Mouse (Mus musculus) cerebellum, adult 2 months (tissue): ENCODE results near the gene Son. TPM values are rescaled to one million over a fixed set of nuclear protein-coding genes. Genes with fewer than 3 reads are reported as not detected.
A peak's percentile ranks its signal among the peaks of the same experiment; 100 is the strongest.

Source experiments
- DNase-seq, 2 experiments: peaks; one replicate each; pipeline ENCODE4 v3.0.0; 2021
- H3K27ac ChIP-seq: fragments of 200-500 bp; 2 replicates; pipeline ENCODE4 v1.5.1; 2012; ENCODE audit warnings: low read length, control low read depth, inconsistent platforms; ENCODE audit not compliant: insufficient read depth
- H3K27me3 ChIP-seq: fragments of 200-500 bp; 2 replicates; pipeline ENCODE4 v1.6.1; 2012; ENCODE audit warnings: inconsistent platforms, mild to moderate bottlenecking, low read length, moderate library complexity; ENCODE audit not compliant: control insufficient read depth, insufficient read depth
- H3K4me1 ChIP-seq: fragments of 200-500 bp; 2 replicates; pipeline ENCODE4 v1.6.1; 2011; ENCODE audit warnings: low read length; ENCODE audit not compliant: control insufficient read depth, insufficient read depth
- H3K4me3 ChIP-seq: fragments of 200-500 bp; replicated peaks from 2 replicates; pipeline ENCODE3; 2011; ENCODE audit warnings: mild to moderate bottlenecking, low read depth, low read length, control low read depth; ENCODE audit not compliant: insufficient read depth
- CTCF ChIP-seq: fragments of 200-500 bp; IDR thresholded peaks from 2 replicates; pipeline ENCODE4 v1.5.1; 2011; ENCODE audit warnings: low read depth, mild to moderate bottlenecking, control low read depth, low read length, moderate library complexity, borderline replicate concordance; ENCODE audit not compliant: insufficient read depth
- POLR2A ChIP-seq: fragments of 200-500 bp; IDR thresholded peaks from 2 replicates; pipeline ENCODE4 v1.6.1; 2011; ENCODE audit warnings: low read length, control low read depth, borderline replicate concordance; ENCODE audit not compliant: insufficient read depth
- WGBS: fragments of 180-500 bp; shearing (Covaris S2); methylation state at CpG from one replicate; pipeline ENCODE4 v1.1.7; 2018; 5-methylcytosine and 5-hydroxymethylcytosine counted together
- polyA plus RNA-seq: library from polyadenylated mRNA; depleted of rRNA; stranded (reverse); fragments of >200 nt; gene quantifications from 2 replicates; pipeline ENCODE4 v1.2.3, GENCODE M21; 2012

Son gene
- polyA plus RNA-seq, 1 experiment, result 358 TPM

DNA sequence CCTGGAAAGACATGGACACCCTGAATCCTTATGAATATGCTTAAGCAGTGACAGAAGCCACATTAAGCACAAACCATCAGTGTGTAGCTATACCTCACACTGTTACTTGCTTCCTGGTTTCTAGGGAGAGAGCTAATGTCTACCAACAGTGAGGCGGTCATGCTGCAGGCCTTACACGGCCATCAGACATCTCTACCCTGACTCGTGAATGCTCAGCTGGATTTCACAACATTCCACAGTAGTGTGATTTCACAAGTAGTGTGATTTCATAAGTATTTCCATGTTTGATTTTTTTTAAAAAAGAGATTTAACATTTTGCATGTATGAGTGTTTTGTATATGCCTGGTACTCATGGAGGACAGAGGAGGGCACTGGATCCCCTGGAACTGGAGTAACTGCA lies 18.6 kb upstream of the Son start:
- 87% methylated on average over 3 of the region's 3 CpGs for whole genome bisulfite sequencing
- no peak for TF ChIP-seq CTCF
- Histone ChIP-seq H3K4me3 (no peak overlapping the region), H3K27me3 (no peaks in the 10 kb centered on the region), H3K4me1 (no peaks in the 10 kb centered on the region), H3K27ac (no peak overlapping the region)
- DNase-seq, result no peak

GRCm38 (mm10) chr16:91629749-91630148 lies 17.6 kb upstream of the Son start:
- DNase-seq, result no peak
- TF ChIP-seq CTCF (no peak), POLR2A (no peak)
- H3K27me3 ChIP-seq, result no peaks in the 10 kb centered on the region
- H3K4me1 ChIP-seq, result no peaks in the 10 kb centered on the region
- H3K4me3 ChIP-seq, result no peak overlapping the region
- no peak overlapping the region for H3K27ac ChIP-seq
- WGBS, result 78% methylated on average over 4 of the region's 4 CpGs

- no peak for DNase-seq
- 75% methylated on average over 1 of the region's 1 CpGs for WGBS
- H3K4me1 ChIP-seq, result no peaks in the 10 kb centered on the region
- no peak overlapping the region for H3K27ac ChIP-seq
- H3K4me3 ChIP-seq, result no peak overlapping the region
- H3K27me3 ChIP-seq, result no peaks in the 10 kb centered on the region
- no peak for TF ChIP-seq POLR2A
- TF ChIP-seq CTCF, result no peak
Observed at GRCm38 (mm10) chr16:91630584-91630983, 16.7 kb upstream of the Son start.

DNA sequence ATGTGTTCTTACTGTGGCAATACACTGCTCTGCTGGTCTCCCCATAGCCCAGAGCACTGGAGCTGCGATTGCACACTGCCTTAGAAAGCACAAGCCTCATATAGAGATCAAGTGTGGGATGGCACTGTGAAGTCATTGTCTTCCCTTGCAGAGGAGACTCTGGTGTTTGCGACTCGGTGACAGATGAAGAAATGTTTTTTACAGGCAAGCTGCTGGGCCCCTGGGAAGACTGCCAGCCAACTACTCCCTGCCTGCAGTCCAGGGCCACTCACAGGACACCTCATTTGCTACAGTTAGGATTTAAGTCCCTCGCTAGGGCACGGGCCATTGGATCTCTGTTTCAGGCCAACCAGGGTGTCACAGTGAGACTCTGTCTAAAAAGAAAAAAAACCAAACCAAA lies 14.9 kb upstream of the Son start:
- H3K27ac ChIP-seq, result no peak overlapping the region

GRCm38 (mm10) chr16:91632940-91633339 lies 14.4 kb upstream of the Son start:
- Histone ChIP-seq H3K27me3 (no peaks in the 10 kb centered on the region), H3K4me3 (no peak overlapping the region), H3K27ac (no peak overlapping the region), H3K4me1 (no peaks in the 10 kb centered on the region)
- TF ChIP-seq POLR2A, result no peak
- no peak for DNase-seq
- WGBS, result 90% methylated on average over 7 of the region's 7 CpGs

More for the DNA sequence above, 14.9 kb upstream of the Son start:
- Histone ChIP-seq H3K4me1 (no peaks in the 10 kb centered on the region), H3K4me3 (no peak overlapping the region), H3K27me3 (no peaks in the 10 kb centered on the region)
- WGBS, result 21% methylated on average over 5 of the region's 5 CpGs
- TF ChIP-seq CTCF (no peak), POLR2A (no peak)
- peak in 1 of 2 experiments; percentile 51 for DNase-seq

- H3K4me3 ChIP-seq, result no peak overlapping the region
- no peaks in the 10 kb centered on the region for H3K27me3 ChIP-seq
- no peaks in the 10 kb centered on the region for H3K4me1 ChIP-seq
- DNase-seq, result no peak
- no peak overlapping the region for H3K27ac ChIP-seq
- 90% methylated on average over 12 of the region's 12 CpGs for WGBS
- TF ChIP-seq POLR2A, result no peak
Observed at GRCm38 (mm10) chr16:91633641-91634040, 13.7 kb upstream of the Son start.

- no peaks in the 10 kb centered on the region for H3K27me3 ChIP-seq
- H3K4me3 ChIP-seq, result no peak overlapping the region
- DNase-seq, result no peak
- WGBS, result 78% methylated on average over 5 of the region's 5 CpGs
- H3K27ac ChIP-seq, result no peak overlapping the region
- no peak for TF ChIP-seq CTCF
- TF ChIP-seq POLR2A, result no peak
- no peaks in the 10 kb centered on the region for H3K4me1 ChIP-seq
Observed at GRCm38 (mm10) chr16:91639161-91639560, 8.1 kb upstream of the Son start.

DNA sequence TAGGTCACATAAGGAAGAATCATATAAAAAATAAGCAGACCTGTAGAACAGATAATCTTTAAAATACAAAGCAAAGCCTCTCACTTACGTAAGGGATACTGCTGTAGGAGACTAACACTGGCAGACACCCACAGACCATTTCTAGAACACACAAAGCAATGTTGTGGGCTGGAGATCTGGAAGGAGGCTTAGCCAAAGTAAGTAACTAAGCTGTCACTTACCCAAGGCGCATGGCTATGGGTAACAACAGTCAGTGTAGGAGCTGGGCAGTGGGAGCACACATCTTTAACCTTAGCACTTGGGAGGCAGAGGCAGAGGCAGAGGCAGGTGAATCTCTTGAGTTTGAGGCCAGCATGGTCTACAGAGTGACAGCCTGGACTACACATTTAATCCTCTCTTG lies 7.7 kb upstream of the Son start:
- Histone ChIP-seq H3K4me3 (no peak overlapping the region), H3K27ac (no peak overlapping the region), H3K4me1 (no peaks in the 10 kb centered on the region), H3K27me3 (no peaks in the 10 kb centered on the region)
- 96% methylated on average over 2 of the region's 2 CpGs for WGBS
- TF ChIP-seq CTCF (no peak), POLR2A (no peak)
- DNase-seq, result no peak

GRCm38 (mm10) chr16:91640171-91640570 lies 7.1 kb upstream of the Son start:
- Histone ChIP-seq H3K4me3 (no peak overlapping the region), H3K27me3 (no peaks in the 10 kb centered on the region), H3K27ac (no peak overlapping the region), H3K4me1 (no peaks in the 10 kb centered on the region)
- TF ChIP-seq CTCF, result no peak
- TF ChIP-seq POLR2A, result no peak
- WGBS, result 95% methylated on average over 8 of the region's 8 CpGs
- no peak for DNase-seq
